Mouse (Mus musculus) R1 (cell line): ENCODE measurements at regions not wholly inside any gene's neighbourhood (a gene's known extent, or its start where the extent isn't known, plus 50 kb on each side); places are given as distances from the start of the nearest gene placed in this dataset.

Experiments used
- DNase-seq: peaks from one replicate; pipeline ENCODE4 v3.0.0-alpha.2; 2018; ENCODE audit warnings: low read depth, low spot score

- DNase-seq, result peak; percentile 90
These were observed 51.1 kb upstream of the Adra1b start for GRCm38 (mm10) chr11:43952151-43952550.

- DNase-seq, result no peak
These were observed 57.4 kb upstream of the Adra1b start for GRCm38 (mm10) chr11:43958241-43958975.

- no peak for DNase-seq
These were observed 57.9 kb upstream of the Adra1b start for GRCm38 (mm10) chr11:43958976-43959315.

GRCm38 (mm10) chr11:43960348-43961105, 59.5 kb upstream of the Adra1b start:
- DNase-seq, result peak; percentile 33

GRCm38 (mm10) chr11:43961398-43962070, 60.5 kb upstream of the Adra1b start:
- no peak for DNase-seq

GRCm38 (mm10) chr11:43967764-43968163, 66.8 kb upstream of the Adra1b start:
- no peak for DNase-seq

GRCm38 (mm10) chr11:43971886-43972285, 70.9 kb upstream of the Adra1b start:
- no peak for DNase-seq

GRCm38 (mm10) chr11:43976024-43976423, 75.0 kb upstream of the Adra1b start:
- no peak for DNase-seq

- DNase-seq, result no peak
These were observed 78.4 kb upstream of the Adra1b start for GRCm38 (mm10) chr11:43979406-43979805.

- DNase-seq, result no peak
These were observed 79.4 kb upstream of the Adra1b start for GRCm38 (mm10) chr11:43980444-43980843.

- DNase-seq, result no peak
These were observed 89.0 kb upstream of the Adra1b start for GRCm38 (mm10) chr11:43989911-43990430.

GRCm38 (mm10) chr11:43992011-43992471, 91.0 kb upstream of the Adra1b start:
- DNase-seq, result no peak

- no peak for DNase-seq
These were observed 97.2 kb upstream of the Adra1b start for GRCm38 (mm10) chr11:43998046-43998725.

- DNase-seq, result no peak
These were observed 99.0 kb upstream of the Adra1b start for GRCm38 (mm10) chr11:44000056-44000455.

GRCm38 (mm10) chr11:44001843-44002589, 101.0 kb upstream of the Adra1b start:
- no peak for DNase-seq

GRCm38 (mm10) chr11:44002716-44003522, 101.9 kb upstream of the Adra1b start:
- DNase-seq, result no peak

GRCm38 (mm10) chr11:44007526-44008040, 106.6 kb upstream of the Adra1b start:
- no peak for DNase-seq

- no peak for DNase-seq
These were observed 111.3 kb upstream of the Adra1b start for GRCm38 (mm10) chr11:44012314-44012713.

- DNase-seq, result no peak
These were observed 112.8 kb upstream of the Adra1b start for GRCm38 (mm10) chr11:44013841-44014240.

GRCm38 (mm10) chr11:44021638-44022037, 120.6 kb upstream of the Adra1b start:
- DNase-seq, result no peak
